Mouse (Mus musculus) cerebellum, adult 8-10 months (tissue): ENCODE data around the gene Guca1a.
"Not testable (repeated sequence)": the region's sequence is repeated elsewhere in the genome, so short reads cannot be mapped to it uniquely, and the experiment has no call there.

Source experiments
- DNase-seq: peaks from one replicate; pipeline ENCODE4 v3.0.0; 2022

The Guca1a gene

DNA sequence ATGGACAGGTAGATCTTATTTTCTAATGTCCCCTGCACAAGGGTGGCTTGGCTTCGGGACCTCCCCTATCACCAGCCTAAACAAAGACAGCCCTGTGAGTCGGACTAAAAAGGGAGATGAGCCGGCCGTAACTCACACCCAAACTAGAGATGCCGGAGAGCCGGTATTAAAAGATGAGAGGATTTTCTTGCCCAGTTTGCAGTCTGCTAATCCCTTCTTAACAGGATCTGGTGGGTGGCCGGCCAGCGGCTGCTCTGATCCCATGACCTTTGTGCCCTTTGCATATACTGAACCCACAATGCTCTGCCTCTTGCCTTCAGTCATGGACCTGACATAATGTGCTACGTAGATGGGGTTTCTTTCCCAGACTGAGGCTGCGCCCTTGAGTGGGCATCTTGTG, at the start of gene Guca1a:
Gene Guca1a, minus strand, starts transcription at position 134 of the 400 bp plus-strand sequence.
- no peak for DNase-seq

DNA sequence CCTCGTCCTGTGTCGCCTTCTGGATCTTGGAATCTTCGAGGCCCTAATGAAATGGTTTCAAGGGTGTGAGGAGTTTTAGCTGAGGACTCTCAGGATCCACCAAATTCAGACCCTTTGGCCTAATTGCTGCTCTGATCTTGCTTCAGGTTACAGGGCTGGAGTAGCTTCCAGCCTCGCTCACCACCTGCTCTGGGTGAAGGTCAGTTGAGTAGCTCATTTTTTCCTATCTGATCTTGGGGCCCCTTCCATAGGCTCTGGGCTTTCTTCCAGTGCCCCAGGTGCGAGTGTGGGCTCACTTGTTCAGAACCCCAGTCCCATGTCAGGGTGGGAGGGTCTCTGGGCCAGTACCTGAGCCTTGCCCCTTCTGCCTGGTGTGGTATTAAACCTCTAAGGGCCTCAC, 49.0 kb upstream of the Guca1a start:
- no peak for DNase-seq

DNA sequence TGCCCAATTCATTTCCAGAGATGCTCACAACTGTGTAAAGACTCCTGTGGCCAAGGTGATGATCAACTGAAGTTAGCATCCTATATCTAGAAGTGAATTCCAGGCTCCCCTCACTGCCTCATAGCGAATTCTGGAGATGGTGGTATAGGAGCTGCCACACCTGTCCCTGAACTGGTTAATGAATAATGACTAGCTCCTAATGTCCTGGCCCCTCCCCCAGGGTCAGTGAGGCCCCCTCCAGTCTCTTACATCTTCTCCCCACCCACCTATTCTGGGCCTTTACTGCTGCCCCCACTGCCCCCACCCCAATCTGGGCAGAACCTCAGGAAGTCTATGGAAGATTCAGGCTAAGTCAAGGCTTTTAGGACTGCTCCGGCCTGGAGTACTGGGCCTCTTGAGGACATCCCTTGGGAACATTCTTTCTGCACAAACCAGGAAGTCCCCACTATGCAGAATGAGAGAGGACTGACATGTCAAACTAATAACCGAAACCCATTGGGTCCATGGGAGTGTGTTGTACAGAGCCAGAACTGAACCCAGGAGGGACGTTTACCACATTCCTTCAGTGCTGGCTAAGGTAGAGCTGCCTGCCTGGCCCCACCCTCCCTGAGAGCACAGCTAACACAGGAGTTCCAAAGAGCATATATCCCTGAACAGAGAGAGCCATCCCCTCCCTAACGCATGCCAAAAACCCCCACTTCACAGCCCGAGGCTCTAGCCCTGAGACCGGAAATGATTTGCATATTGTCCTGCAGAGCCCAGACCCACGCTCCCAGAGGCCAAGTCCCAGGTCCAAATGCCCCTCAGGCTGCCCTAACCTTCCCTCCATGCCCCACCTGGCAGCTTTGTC, 48.4 kb upstream of the Guca1a start:
- no peak for DNase-seq

DNA sequence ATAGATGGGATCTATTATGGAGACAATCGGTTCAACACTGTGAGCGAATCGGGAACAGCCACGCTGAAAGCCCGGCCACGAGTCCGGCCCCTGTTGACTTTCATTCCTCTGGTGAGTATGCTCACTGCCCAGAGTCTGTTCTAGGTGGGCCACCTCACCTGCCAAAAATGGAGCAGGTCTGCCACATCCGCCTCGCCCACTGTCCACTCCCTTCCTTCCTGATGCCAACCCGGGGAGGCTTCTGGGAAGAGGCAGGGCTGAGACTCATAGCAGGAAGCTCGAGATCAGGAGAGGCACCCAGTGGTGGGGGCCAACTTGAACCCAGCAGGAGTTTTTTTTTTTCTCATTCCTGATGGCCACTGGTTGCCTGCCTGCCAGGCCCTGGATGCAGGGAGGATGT, 46.2 kb upstream of the Guca1a start:
- DNase-seq: no peak

DNA sequence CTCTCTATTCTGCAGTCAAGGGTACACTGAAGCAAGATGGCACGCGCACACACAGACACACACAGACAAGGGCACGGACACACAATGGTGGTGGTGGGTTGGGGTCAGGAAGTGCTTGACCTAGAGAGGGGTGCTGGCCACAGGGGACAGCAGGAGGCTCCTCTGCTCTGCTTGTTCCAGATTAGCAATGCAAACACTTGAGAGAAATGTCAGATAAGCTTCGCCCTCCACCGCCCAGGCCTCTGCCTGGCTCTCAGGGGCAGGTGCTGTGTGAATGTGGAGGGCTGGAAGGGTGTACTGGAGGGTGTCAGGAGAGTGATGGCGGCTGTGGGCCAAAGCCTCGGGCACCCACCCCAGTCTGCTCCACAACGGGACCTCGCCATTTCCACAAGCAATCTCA, 45.6 kb upstream of the Guca1a start:
- DNase-seq: no peak

DNA sequence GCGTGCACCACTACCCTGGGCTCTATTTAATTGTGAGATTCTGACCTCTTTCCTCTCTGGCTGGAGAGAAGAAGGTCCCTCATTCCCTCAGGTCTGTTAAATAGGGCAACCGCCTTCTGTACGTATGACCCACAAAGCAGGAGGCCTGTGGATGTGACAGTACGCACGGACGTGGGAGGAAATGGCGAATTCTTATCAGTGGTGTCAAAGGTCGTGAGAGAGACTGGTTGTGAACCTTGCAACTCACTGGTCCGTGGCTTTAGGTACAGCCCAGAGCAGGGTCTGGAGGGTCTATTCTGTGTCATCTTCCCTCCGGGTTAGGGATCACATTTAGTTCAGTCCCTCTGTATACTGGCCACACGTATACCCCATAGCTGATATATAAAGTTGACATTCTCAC, 45.1 kb upstream of the Guca1a start:
- no peak for DNase-seq

DNA sequence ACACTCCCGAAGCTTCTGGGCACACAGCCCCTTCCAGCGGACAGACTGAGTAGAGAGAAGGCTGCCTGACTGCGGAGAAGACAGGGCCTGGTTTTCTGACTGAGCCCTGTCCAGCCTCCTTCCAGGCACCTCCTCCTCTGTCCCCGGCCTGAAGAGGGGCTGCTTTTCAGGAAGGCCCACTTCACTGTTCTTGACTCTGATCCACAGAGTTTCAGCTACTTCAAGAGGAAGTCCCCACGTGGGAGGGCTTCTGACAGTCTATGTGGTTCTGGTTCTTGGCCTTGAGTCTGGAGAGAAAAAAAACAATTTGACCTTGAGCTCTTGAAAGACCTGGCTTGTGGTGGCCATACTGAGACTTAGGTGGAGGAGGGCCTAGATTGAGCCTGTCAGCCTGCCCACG, 43.7 kb upstream of the Guca1a start:
- no peak for DNase-seq

DNA sequence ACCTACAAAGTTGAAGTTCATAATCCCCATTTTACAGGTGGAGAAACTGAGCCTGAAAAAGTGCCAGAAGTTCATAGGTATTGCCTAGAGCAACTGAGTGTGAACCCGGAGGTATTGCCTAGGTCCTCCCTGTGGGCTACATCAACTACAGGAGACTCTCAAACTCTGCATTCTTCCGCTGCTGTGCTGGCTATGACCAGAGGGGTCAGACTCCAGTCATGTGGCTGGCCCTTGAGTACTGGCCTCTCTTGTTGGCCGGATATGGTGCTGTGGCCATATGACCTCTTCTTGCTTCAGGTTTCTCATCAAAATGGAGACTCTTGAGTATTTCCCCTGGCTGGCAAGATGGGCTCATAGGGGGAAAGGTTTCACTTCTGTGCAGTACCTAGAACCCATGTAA, 41.9 kb upstream of the Guca1a start:
- no peak for DNase-seq

DNA sequence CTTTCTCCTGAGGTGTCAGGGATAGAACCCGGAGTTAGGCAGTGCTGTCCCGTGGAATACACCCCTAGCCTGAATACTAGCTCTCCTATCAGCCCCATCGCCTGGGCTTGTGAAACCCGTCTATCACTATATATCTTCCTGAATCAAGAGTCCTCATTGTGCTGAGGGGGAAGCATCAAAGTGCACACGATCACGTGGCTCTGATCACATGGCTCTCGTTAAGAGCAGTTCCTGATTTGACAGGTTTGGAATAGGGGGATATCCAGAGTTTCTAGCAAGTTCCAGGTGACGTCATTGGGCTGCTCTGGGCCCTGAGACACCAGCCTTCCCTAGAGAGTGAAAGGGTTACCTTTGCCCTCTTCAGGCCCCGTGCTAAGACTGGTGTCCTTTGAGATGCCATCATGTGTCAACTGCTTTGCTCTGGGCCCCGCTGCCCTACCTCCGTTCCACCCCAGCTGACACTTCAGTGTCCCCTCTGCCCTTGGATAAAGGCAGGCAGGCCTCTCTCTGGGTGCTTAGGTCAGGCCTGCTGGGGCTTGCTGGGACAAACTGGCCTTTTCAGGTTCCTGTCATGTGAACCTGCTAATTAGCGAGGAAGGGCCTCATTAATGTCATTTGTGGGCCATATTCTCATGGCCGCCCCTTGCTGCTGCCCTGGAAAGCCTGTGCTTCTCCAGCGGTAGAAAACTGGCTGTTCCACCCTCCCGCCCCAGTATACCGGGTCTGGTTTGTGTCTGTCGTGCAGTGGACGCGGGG, 41.1 kb upstream of the Guca1a start:
- DNase-seq: no peak

DNA sequence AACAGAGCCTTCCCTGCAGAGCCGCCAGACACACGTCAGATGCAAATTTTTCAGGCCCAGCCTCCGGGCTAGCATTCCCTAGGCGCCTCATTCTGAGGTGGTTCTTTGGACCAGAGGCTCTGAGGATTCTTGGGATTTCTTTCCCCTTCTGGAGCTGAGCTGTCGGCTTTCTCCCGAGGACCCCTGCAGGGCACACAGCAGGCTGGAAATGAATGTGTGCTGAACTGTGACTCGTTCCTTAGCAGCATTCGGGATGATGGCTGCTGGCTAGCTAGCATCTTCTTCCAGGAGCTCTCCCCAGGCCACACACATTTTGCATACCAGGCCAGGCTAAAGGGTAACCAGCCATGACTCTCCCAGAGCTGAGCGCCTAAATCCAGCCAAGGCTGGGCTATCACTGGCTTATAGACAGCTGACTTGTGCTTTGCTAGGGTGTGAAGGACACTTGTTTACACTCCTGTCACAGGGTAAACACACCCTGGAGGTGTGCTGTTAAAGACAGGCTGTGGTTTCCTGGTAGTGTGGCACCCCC, 40.0 kb upstream of the Guca1a start:
- no peak for DNase-seq

DNA sequence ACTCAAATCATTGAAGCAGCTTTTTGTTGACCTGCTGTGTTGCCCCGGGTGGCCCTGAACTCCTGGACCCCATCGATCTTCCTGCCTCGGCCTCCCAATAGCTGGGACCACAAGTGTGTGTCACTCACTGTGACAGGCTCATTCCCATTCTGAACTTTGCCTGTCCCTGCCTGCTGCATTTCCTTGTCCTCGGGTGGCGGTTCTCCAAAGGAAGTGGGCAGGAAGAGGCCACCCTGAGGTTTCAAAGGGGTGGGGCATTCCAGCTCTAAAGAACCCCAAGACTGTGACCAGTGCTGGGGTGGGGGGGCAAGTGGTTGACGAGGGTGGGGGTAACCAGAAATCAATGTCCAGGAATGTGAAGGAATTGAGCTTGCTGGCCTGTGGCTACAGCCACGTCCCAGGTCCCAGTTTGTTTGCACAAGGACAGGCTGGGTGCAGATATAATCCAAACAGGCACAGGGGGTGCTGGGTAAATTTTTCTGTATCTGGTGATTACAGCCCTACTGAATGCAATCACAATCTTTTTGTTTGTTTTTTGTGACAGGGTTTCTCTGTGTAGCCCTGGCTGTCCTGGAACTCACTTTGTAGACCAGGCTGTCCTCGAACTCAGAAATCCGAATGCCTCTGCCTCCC, 39.1 kb upstream of the Guca1a start:
- DNase-seq: no peak

DNA sequence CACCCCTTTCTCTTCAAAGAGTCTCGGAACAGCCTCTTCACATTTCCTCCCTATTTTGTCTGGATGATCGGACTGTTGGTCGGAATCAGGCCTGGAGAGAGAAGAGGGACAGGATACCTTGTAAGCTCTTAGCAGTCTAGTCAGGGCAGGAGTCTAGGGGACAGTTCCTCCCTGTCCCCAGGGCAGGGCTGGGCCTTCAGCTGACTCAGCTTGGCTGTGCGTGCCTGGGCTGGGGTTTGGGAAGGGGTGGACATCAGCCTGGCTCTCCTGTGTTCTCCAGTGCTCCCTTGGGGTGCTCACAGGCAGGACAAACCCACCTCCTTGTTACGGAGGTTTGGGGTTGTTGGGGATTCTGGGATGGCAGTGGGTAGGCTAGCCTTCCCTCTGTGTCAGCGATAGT, 38.2 kb upstream of the Guca1a start:
- DNase-seq: no peak

DNA sequence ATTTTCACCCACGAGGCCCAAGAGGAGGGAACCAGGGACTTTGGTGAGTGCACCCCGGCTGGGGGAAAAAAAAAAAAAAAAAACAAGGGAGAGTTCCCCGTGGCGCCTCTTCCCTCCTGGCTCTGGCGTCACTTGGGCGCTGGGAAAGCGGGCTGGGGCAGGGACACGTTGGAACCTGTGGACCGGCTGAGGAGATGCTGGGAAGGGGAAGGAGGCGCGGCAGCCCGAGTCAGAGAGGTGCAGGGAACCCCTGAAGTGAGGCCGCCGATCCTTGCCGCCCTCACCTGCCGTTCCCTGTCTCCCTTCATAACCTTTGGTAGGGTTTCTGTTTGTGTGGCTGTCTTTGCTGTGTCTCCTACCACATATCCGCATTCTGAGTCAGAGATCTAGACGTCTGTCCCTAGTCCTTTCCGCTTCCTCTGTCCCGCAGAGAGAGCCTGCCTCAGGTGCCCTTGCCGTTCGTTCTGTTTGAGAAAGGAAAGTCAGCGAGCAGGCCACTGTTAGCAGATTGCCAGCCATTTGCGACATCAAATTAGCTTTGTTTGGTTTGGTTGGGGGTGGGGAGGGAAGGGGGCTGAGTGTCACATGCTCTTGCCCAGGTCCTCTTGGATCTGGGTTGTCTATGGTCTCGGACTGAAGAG, 36.6 kb upstream of the Guca1a start, which contains the start of gene 1700001C19Rik:
Gene 1700001C19Rik, minus strand, starts transcription at position 470 of the 641 bp plus-strand sequence.
- no peak for DNase-seq

DNA sequence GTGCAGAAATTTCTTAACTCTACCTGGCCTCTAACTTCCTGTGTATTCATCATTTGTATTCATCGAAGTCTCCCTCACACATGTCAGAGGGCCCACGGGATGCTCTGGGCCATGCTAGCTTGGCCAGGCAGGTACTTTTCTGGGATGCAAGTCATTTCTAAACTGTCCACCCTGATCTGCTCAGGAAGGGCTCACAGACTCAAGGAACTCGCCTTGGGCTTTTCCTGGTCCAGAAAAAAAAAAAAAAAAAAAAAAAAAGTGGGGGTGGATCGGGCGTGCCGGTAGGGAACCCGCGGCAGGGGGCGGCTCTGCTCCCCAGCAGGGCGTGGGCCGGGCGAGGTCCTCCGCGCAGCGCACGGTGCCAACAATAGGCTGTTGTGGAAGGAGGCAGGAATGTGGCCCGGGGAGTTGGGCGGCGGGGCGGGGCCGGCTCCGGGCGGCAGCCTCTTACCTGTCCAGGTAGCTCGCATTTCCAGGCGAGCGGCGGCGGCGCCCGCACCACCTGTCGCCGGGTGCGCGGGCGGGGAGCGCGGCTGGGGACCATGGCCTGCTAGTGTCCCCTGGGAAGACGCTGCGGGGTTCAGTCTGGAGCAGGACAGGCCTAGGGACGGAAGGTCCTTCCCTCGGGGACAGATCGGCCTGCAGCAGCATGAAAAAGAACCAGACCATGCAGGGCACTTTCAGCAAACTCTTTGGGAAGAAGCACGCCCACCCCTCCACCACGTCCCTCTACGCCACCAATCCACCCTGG, 35.9 kb upstream of the Guca1a start, which contains the start of gene AI661453:
Gene AI661453, plus strand, starts transcription at position 460 of the 751 bp plus-strand sequence.
- DNase-seq: no peak

DNA sequence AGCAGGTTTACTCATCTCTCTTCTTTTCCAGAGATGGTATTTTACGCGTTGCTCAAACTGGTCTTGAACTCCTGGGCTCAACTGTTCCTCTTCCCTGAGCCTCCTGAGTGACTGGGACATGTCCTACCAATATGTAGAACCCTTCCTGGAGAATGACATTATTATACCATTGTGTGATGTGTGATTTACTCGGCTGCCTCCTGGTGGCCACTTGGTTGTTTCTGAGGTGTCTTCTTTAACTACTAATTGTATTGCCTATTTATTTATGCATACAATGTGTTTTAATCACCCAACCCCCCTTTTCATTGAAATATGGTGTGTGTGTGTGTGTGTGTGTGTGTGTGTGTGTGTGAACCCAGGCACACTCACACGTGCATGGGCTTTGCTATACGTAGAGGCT, 30.4 kb upstream of the Guca1a start:
- no peak for DNase-seq

DNA sequence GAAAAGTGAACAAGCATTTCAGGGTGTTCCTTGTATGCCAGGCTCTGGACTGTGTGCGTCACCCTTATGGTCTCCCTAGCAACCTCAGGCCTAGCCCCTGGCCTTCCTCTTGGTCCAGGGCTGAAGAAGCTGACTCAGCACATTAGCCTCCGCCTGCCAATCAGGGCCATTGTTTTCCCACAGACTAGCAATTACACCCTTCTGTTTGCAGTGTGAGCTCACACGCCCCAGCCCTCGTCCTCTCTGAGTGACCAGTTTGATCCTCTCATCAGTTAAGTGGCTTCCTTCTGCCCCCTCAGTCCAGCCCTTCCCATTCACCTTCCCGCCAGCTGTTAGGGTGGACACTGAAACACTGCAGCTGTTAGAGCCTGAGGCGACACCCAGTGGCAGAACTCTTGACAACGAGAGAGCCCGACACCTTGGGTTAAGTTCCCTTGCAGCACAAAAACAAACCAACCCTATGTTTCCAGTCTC, 28.5 kb upstream of the Guca1a start:
- no peak for DNase-seq

DNA sequence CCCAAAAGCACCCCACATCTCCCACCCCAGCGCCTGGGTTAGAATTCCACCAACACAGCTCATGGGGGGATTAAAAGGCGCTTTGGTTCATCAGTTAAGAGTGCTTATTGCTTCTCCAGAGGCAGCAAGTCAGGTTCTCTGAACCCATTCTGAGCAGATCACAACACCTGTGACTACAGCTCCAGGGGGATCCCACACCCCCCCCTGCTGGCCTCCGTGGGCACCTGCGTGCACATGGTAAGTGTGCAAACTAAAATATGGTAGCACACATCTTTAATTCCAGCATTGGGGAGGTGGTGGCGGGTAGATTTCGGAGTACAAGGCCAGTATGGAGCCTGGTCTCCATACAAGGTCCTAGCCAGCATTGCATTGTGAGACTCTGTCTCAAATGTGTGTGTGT, 26.9 kb upstream of the Guca1a start:
- no peak for DNase-seq

DNA sequence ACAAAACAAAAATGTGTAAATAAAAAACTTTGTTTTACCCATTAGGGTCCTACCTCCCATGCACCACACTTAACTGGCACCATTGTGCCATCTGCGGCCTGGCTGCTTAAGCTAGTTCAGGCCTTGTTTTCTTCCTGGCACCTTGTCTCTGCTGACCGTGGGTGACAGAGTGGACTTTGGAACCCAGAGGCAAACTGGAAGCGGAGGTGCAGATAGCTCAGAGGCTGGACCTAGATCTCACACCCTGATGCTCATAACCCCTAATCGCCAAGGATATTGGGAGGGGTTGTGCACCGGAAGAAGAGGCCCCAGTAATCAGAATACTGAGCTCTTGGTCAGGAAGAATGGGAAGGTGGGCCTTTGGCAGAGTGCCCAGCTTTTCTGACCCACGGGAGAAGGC, 23.8 kb upstream of the Guca1a start:
- no peak for DNase-seq

DNA sequence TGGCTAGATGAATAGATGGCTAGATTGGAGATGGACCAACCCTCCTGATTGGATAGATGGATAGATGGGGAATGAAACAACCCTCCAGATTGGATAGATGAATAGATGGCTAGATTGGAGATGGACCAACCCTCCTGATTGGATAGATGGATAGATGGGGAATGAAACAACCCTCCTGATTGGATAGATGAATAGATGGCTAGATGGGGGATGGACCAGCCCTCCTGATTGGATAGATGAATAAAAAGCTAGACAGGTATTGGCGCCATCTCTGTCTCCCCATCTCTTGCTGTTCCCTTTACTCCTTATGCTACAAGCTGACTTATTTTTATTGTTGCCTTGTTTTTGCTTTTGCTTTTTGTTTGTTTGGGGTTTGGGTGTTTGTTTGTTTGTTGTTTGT, 22.2 kb upstream of the Guca1a start:
- not testable (repeated sequence) for DNase-seq

DNA sequence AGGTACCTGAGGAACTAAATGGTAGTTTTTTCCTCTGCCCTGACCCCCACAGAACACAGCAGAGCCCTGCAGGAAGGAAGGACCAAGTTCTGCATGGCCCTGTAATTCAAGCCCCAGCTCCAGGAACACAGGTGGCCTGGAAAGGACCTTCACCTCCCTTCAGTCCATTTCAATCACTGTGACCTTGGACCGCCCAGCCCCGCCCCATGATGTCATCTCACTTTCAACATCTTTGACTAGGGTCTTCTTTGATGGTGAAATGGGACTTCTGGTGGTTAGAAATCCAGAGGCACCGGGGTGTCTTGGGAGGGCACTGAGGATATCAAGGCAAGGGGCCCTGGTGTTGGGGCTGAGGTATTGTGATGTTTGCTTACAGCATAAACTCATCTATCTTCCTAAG, 21.2 kb upstream of the Guca1a start:
- no peak for DNase-seq

DNA sequence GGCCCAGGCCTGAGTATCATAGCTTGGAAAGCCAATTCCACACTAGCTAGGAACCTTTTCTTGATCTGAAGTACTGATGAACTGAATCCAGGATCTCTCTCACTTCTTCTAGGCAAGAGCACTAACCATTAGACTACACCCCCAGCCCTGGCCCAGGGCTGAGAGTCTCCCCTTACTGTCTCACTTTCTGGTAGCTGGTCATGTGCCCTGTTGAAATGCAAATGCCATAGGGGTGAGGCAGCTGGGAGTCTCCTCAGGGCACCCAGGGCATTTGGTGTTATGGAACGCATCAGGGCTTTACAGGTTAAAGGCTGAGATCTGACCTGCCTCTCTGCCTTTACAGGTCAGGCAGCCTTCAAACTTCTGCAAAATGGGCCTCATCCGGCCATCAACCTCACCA, 19.8 kb upstream of the Guca1a start:
- no peak for DNase-seq
